Mouse (Mus musculus) E14TG2a.4 (cell line): ENCODE data around the gene Scin.
A peak's percentile ranks its signal among the peaks of the same experiment; 100 is the strongest.

ENCODE experiments used
- H3K27me3 ChIP-seq: 2 replicates; pipeline ENCODE4 v1.6.1; 2014; ENCODE audit warnings: low read length, control low read depth; ENCODE audit not compliant: insufficient read depth
- H3K36me3 ChIP-seq: 2 replicates; pipeline ENCODE4 v1.6.1; 2014; ENCODE audit warnings: low read length, control low read depth; ENCODE audit not compliant: insufficient read depth
- H3K4me1 ChIP-seq: replicated peaks from 2 replicates; pipeline ENCODE4 v1.6.1; 2014; ENCODE audit warnings: low read depth, low read length, control low read depth
- H3K4me3 ChIP-seq: replicated peaks from 2 replicates; pipeline ENCODE4 v1.5.1; 2014; ENCODE audit warnings: mild to moderate bottlenecking, low read length
- H3K9me3 ChIP-seq: 2 replicates; pipeline ENCODE4 v1.6.1; 2014; ENCODE audit warnings: low read length, control low read depth
- CTCF ChIP-seq: conservative IDR thresholded peaks from 2 replicates; pipeline ENCODE4 v1.5.1; 2014; ENCODE audit warnings: low read length
- NANOG ChIP-seq: IDR thresholded peaks from 2 replicates; pipeline ENCODE4 v1.6.1; 2014; ENCODE audit warnings: borderline replicate concordance, low read length, mixed read lengths
- POU5F1 ChIP-seq: IDR thresholded peaks from 2 replicates; pipeline ENCODE4 v1.6.1; 2014; ENCODE audit warnings: low read length, borderline replicate concordance

Scin gene

GRCm38 (mm10) chr12:40029201-40029600, 104.8 kb downstream of the Scin start:
- H3K4me1 ChIP-seq = peaks cover 6% of the 10 kb centered on the region
- H3K9me3 ChIP-seq = no peaks in the 10 kb centered on the region
- no peak for TF ChIP-seq POU5F1
- TF ChIP-seq NANOG = no peak
- no peak for TF ChIP-seq CTCF
- peaks cover 8% of the 10 kb centered on the region; the same call in 1 of the 2 replicates for H3K36me3 ChIP-seq
- H3K27me3 ChIP-seq = no peaks in the 10 kb centered on the region
- no peak overlapping the region for H3K4me3 ChIP-seq

- TF ChIP-seq CTCF (no peak), POU5F1 (no peak), NANOG (no peak)
- H3K4me3 ChIP-seq = no peak overlapping the region
- H3K9me3 ChIP-seq = no peaks in the 10 kb centered on the region
- no peaks in the 10 kb centered on the region for H3K27me3 ChIP-seq
- H3K4me1 ChIP-seq = no peaks in the 10 kb centered on the region
- 0 out of 2 replicates have a peak, but pooled peaks cover 5% of the 10 kb centered on the region for H3K36me3 ChIP-seq
These were observed 106.2 kb downstream of the Scin start for GRCm38 (mm10) chr12:40027846-40028245.

- H3K27me3 ChIP-seq = no peaks in the 10 kb centered on the region
- no peak overlapping the region for H3K4me3 ChIP-seq
- no peaks in the 10 kb centered on the region for H3K4me1 ChIP-seq
- H3K9me3 ChIP-seq = no peaks in the 10 kb centered on the region
- TF ChIP-seq POU5F1 (no peak), NANOG (no peak), CTCF (no peak)
- 0 out of 2 replicates have a peak, but pooled peaks cover 2% of the 10 kb centered on the region for H3K36me3 ChIP-seq
These were observed 106.6 kb downstream of the Scin start for GRCm38 (mm10) chr12:40027444-40027843.

GRCm38 (mm10) chr12:40023918-40024317, 110.1 kb downstream of the Scin start:
- Histone ChIP-seq H3K4me1 (peaks cover 10% of the 10 kb centered on the region), H3K9me3 (no peaks in the 10 kb centered on the region), H3K36me3 (no peaks in the 10 kb centered on the region), H3K4me3 (no peak overlapping the region), H3K27me3 (no peaks in the 10 kb centered on the region)
- TF ChIP-seq NANOG = no peak
- no peak for TF ChIP-seq POU5F1
- TF ChIP-seq CTCF = no peak

- H3K27me3 ChIP-seq = no peaks in the 10 kb centered on the region
- TF ChIP-seq CTCF (no peak), NANOG (no peak), POU5F1 (no peak)
- H3K36me3 ChIP-seq = no peaks in the 10 kb centered on the region
- no peak overlapping the region for H3K4me3 ChIP-seq
- H3K4me1 ChIP-seq = peaks cover 10% of the 10 kb centered on the region
- no peaks in the 10 kb centered on the region for H3K9me3 ChIP-seq
These were observed 110.9 kb downstream of the Scin start for GRCm38 (mm10) chr12:40023014-40023642.

GRCm38 (mm10) chr12:40022344-40022743, 111.7 kb downstream of the Scin start:
- H3K9me3 ChIP-seq = no peaks in the 10 kb centered on the region
- no peaks in the 10 kb centered on the region for H3K36me3 ChIP-seq
- H3K27me3 ChIP-seq = no peaks in the 10 kb centered on the region
- TF ChIP-seq NANOG (no peak), CTCF (no peak), POU5F1 (no peak)
- H3K4me1 ChIP-seq = peaks cover 12% of the 10 kb centered on the region
- no peak overlapping the region for H3K4me3 ChIP-seq

- peaks cover 38% of the 10 kb centered on the region for H3K4me1 ChIP-seq
- H3K36me3 ChIP-seq = no peaks in the 10 kb centered on the region
- no peak overlapping the region for H3K4me3 ChIP-seq
- H3K27me3 ChIP-seq = no peaks in the 10 kb centered on the region
- no peaks in the 10 kb centered on the region for H3K9me3 ChIP-seq
- TF ChIP-seq CTCF = no peak
- TF ChIP-seq NANOG = no peak
These were observed 116.0 kb downstream of the Scin start for GRCm38 (mm10) chr12:40017955-40018505.

GRCm38 (mm10) chr12:40016648-40017460, 117.2 kb downstream of the Scin start:
- H3K27me3 ChIP-seq = no peaks in the 10 kb centered on the region
- TF ChIP-seq NANOG (no peak), POU5F1 (no peak), CTCF (no peak)
- H3K4me1 ChIP-seq = peaks cover 36% of the 10 kb centered on the region
- no peaks in the 10 kb centered on the region for H3K36me3 ChIP-seq
- H3K4me3 ChIP-seq = peak overlapping the region; percentile 48
- no peaks in the 10 kb centered on the region for H3K9me3 ChIP-seq
